Comparison of ENCODE assay signal across 9 mouse cellular contexts in genomic region chr5:88542651-88543282, GRCm38 (mm10). TPM values are rescaled to one million over a fixed set of nuclear protein-coding genes. Genes with fewer than 3 reads are reported as not detected.
A peak's percentile ranks its signal among the peaks of the same experiment; 100 is the strongest.
DNase-seq lines count a peak whose midpoint lies in the region; ATAC-seq lines count a peak whose summit lies in the region.
"Had no signal": no experiment of that assay in that cellular context is flagged by ENCODE, and none has a peak within 500 bp of the region (broad histone marks: within the 10 kb centered on the region; RNA-seq: fewer than 3 reads in every experiment).

No protein-coding gene starts in this region.

- no peaks in the 10 kb centered on the region for H3K4me1 ChIP-seq in embryonic facial prominence, embryonic 11.5 days (ENCODE audit: control insufficient read depth, insufficient read depth, low read length)
- peaks cover 3% of the 10 kb centered on the region for H3K4me1 ChIP-seq in embryonic facial prominence, embryonic 10.5 days

- H3K27me3 ChIP-seq in embryonic facial prominence, embryonic 11.5 days (ENCODE audit: control insufficient read depth, insufficient read depth, low read length), result no peaks in the 10 kb centered on the region
- no peaks in the 10 kb centered on the region for H3K27me3 ChIP-seq in embryonic facial prominence, embryonic 10.5 days (replicated peaks; ENCODE audit: low read depth, poor library complexity, severe bottlenecking)

- ATAC-seq in embryonic facial prominence, embryonic 11.5 days (replicated peaks; ENCODE audit: insufficient number of reproducible peaks, low FRiP score, low TSS enrichment, low read depth), result peak; percentile 72; the same call in 1 of the 2 replicates

- no peaks in the 10 kb centered on the region for H3K36me3 ChIP-seq in embryonic facial prominence, embryonic 11.5 days (replicated peaks; ENCODE audit: control insufficient read depth, insufficient read depth, low read depth, low read length)
- no peaks in the 10 kb centered on the region for H3K36me3 ChIP-seq in embryonic facial prominence, embryonic 10.5 days (replicated peaks)

- H3K27ac ChIP-seq in embryonic facial prominence, embryonic 11.5 days (replicated peaks; ENCODE audit: low read depth, low read length), result no peak overlapping the region
- H3K27ac ChIP-seq in embryonic facial prominence, embryonic 10.5 days (replicated peaks), result no peak overlapping the region

- no peak overlapping the region for H3K4me2 ChIP-seq in embryonic facial prominence, embryonic 11.5 days (ENCODE audit: low read depth, low read length)

- peak; percentile 73 for DNase-seq in embryonic facial prominence, embryonic 11.5 days (ENCODE audit: low spot score)
- no peak for DNase-seq in embryonic facial prominence, embryonic 10.5 days (ENCODE audit: low spot score)
- peak; percentile 31 for DNase-seq in right cerebral cortex, adult 18-20 months
- DNase-seq in right cerebral cortex, postnatal 25 days, result no peak
- DNase-seq in cerebellum, postnatal 10 days, result peak; percentile 73 to 78
- DNase-seq in heart, postnatal 14 days, result peak; percentile 28 to 72
- peak; percentile 46 to 64 for DNase-seq in left cerebral cortex, postnatal 25 days (ENCODE audit: low spot score in 2 of 2)
- DNase-seq in retina, postnatal 1 day, result peak; percentile 69

- H3K4me3 ChIP-seq in embryonic facial prominence, embryonic 11.5 days (ENCODE audit: low read depth, low read length), result no peak overlapping the region
- no peak overlapping the region for H3K4me3 ChIP-seq in embryonic facial prominence, embryonic 10.5 days

- intact Hi-C loops in heart, postnatal 14 days (cut with DNase I), result no loop called here
- intact Hi-C loops in left cerebral cortex, postnatal 25 days (cut with DNase I), result no loop called here

- H3K9me3 ChIP-seq in embryonic facial prominence, embryonic 11.5 days (replicated peaks; ENCODE audit: control insufficient read depth, low read length), result no peaks in the 10 kb centered on the region
- H3K9me3 ChIP-seq in embryonic facial prominence, embryonic 10.5 days, result no peaks in the 10 kb centered on the region

- no peak overlapping the region for H3K9ac ChIP-seq in embryonic facial prominence, embryonic 11.5 days (replicated peaks; ENCODE audit: low read length)

- 58% methylated on average over 5 of the region's 5 CpGs for WGBS in embryonic facial prominence, embryonic 11.5 days
- WGBS in embryonic facial prominence, embryonic 10.5 days, result 62% methylated on average over 5 of the region's 5 CpGs

RNA-seq across cellular contexts. Expression of gene Utp3, which starts 11.5 kb away (rescaled TPM):
- polyA plus RNA-seq in embryonic facial prominence, embryonic 11.5 days (2014; fragmentation: Nextera tagmentation; extraction: Ambion mirVana), result 75.6 and 76.0 TPM in 2 replicates
- polyA plus RNA-seq in embryonic facial prominence, embryonic 10.5 days (2016; fragmentation: Nextera tagmentation; extraction: Ambion mirVana), result 87.5 and 88.2 TPM in 2 replicates
- total RNA-seq in heart, postnatal 14 days (2021), result 10 to 100 TPM; 20.5 to 20.7 TPM
- 10 to 100 TPM; 23.8 to 25.0 TPM for total RNA-seq in left cerebral cortex, postnatal 25 days (2021)

RNA-seq across cellular contexts. Expression of gene Jchain, which starts 15.1 kb away (rescaled TPM):
- 0.35 and 0.39 TPM in 2 replicates for polyA plus RNA-seq in embryonic facial prominence, embryonic 11.5 days (2014; fragmentation: Nextera tagmentation; extraction: Ambion mirVana)
- 0.14 TPM in 1 of 2 replicates, not detected in the other for polyA plus RNA-seq in embryonic facial prominence, embryonic 10.5 days (2016; fragmentation: Nextera tagmentation; extraction: Ambion mirVana)
- 1 to 10 TPM in 1 of 2 experiments, under 1 TPM in 1; 0.33 to 1.2 TPM for total RNA-seq in heart, postnatal 14 days (2021)
- total RNA-seq in left cerebral cortex, postnatal 25 days (2021), result under 1 TPM; 0.46 to 0.55 TPM

RNA-seq across cellular contexts. Expression of gene Rufy3, which starts 22.1 kb away (rescaled TPM):
- 34.1 and 39.9 TPM in 2 replicates for polyA plus RNA-seq in embryonic facial prominence, embryonic 11.5 days (2014; fragmentation: Nextera tagmentation; extraction: Ambion mirVana)
- polyA plus RNA-seq in embryonic facial prominence, embryonic 10.5 days (2016; fragmentation: Nextera tagmentation; extraction: Ambion mirVana), result 28.1 and 28.3 TPM in 2 replicates
- 10 to 100 TPM; 11.0 to 11.2 TPM for total RNA-seq in heart, postnatal 14 days (2021)
- total RNA-seq in left cerebral cortex, postnatal 25 days (2021), result 100 to 1,000 TPM; 176 to 178 TPM

RNA-seq across cellular contexts. Expression of gene Enam, which starts 55.0 kb away (rescaled TPM):
- polyA plus RNA-seq in embryonic facial prominence, embryonic 11.5 days (2014; fragmentation: Nextera tagmentation; extraction: Ambion mirVana), result not detected in 2 replicates
- polyA plus RNA-seq in embryonic facial prominence, embryonic 10.5 days (2016; fragmentation: Nextera tagmentation; extraction: Ambion mirVana), result not detected in 2 replicates
- not detected for total RNA-seq in heart, postnatal 14 days (2021)
- total RNA-seq in left cerebral cortex, postnatal 25 days (2021), result not detected
- total RNA-seq: gastrocnemius, postnatal 4 days had no signal

Comparison
In these comparisons a context has a peak if more than half of its experiments do, and no peak if none do; other contexts are left out.
1. DNase-seq: peak in embryonic facial prominence, embryonic 11.5 days (single experiment), right cerebral cortex, adult 18-20 months (single experiment), cerebellum, postnatal 10 days (2 of 2), heart, postnatal 14 days (2 of 2), left cerebral cortex, postnatal 25 days (2 of 2) and retina, postnatal 1 day (single experiment); none in embryonic facial prominence, embryonic 10.5 days (single experiment) and right cerebral cortex, postnatal 25 days (single experiment).
2. RNA of gene Rufy3, which starts 22.1 kb away (total RNA-seq): 176 to 178 TPM in left cerebral cortex, postnatal 25 days; 11.0 to 11.2 TPM in heart, postnatal 14 days; every median in the first group is over 10 times any median in the second.